Comparison of ENCODE assay signal across 29 mouse cellular contexts in the genomic region with DNA sequence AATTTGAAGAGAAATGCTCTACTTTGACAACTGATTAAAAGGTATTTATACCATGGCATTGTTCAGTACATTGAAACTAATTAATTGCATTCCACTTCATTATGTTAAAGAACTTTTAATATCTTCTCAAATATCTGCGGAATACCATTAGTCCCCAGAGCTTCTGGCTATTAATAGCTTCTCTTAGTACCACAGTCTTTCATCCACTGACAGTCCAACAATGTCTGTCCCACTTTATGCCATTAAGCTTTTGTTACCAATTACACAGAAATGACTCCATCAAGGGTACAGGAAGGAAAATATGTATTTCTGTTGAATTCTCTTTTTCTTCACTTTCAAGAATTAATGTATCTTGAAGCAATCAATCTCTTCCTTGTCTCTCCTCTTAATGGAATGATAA.
DNase-seq lines count a peak whose midpoint lies in the region; ATAC-seq and TF ChIP-seq lines count a peak whose summit lies in the region.
"Had no signal": no experiment of that assay in that cellular context is flagged by ENCODE, and none has a peak within 500 bp of the region (broad histone marks: within the 10 kb centered on the region; RNA-seq: fewer than 3 reads in every experiment).

No protein-coding gene starts in this region.

- 63% methylated on average over 1 of the region's 1 CpGs for WGBS in forebrain, embryonic 14.5 days
- WGBS in forebrain, embryonic 12.5 days: 79% methylated on average over 1 of the region's 1 CpGs
- 73% methylated on average over 1 of the region's 1 CpGs for WGBS in hindbrain, postnatal 0 days
- 60% methylated on average over 1 of the region's 1 CpGs for WGBS in hindbrain, embryonic 13.5 days

- H3K36me3 ChIP-seq in forebrain, embryonic 14.5 days (ENCODE audit: control insufficient read depth, insufficient read depth, low read length): no peaks in the 10 kb centered on the region
- no peaks in the 10 kb centered on the region for H3K36me3 ChIP-seq in forebrain, embryonic 12.5 days (replicated peaks)
- H3K36me3 ChIP-seq in hindbrain, postnatal 0 days (ENCODE audit: insufficient read depth, low read length): no peaks in the 10 kb centered on the region
- no peaks in the 10 kb centered on the region for H3K36me3 ChIP-seq in hindbrain, embryonic 13.5 days
- H3K36me3 ChIP-seq: embryonic facial prominence, embryonic 10.5 days; embryonic facial prominence, embryonic 13.5 days; G1E; heart, embryonic 12.5 days; heart, embryonic 15.5 days; hindbrain, embryonic 10.5 days had no signal

- ATAC-seq in forebrain, embryonic 14.5 days: no peak
- ATAC-seq in forebrain, embryonic 12.5 days (ENCODE audit: low FRiP score): no peak
- no peak for ATAC-seq in hindbrain, postnatal 0 days
- ATAC-seq in hindbrain, embryonic 13.5 days (ENCODE audit: low FRiP score): no peak
- ATAC-seq: intestine, postnatal 0 days had no signal

- H3K27me3 ChIP-seq in forebrain, embryonic 14.5 days (replicated peaks; ENCODE audit: control insufficient read depth, insufficient read depth, low read length): no peaks in the 10 kb centered on the region
- no peaks in the 10 kb centered on the region for H3K27me3 ChIP-seq in forebrain, embryonic 12.5 days
- H3K27me3 ChIP-seq in hindbrain, postnatal 0 days (ENCODE audit: insufficient read depth, low read length): no peaks in the 10 kb centered on the region
- H3K27me3 ChIP-seq in hindbrain, embryonic 13.5 days: no peaks in the 10 kb centered on the region
- H3K27me3 ChIP-seq: CH12.LX; embryonic facial prominence, embryonic 13.5 days; heart, embryonic 12.5 days; heart, embryonic 15.5 days had no signal

- H3K4me3 ChIP-seq in forebrain, embryonic 14.5 days (ENCODE audit: low read depth, low read length): no peak overlapping the region
- no peak overlapping the region for H3K4me3 ChIP-seq in forebrain, embryonic 12.5 days (replicated peaks)
- H3K4me3 ChIP-seq in hindbrain, postnatal 0 days (ENCODE audit: low read length): no peak overlapping the region
- no peak overlapping the region for H3K4me3 ChIP-seq in hindbrain, embryonic 13.5 days
- H3K4me3 ChIP-seq: embryonic facial prominence, embryonic 10.5 days; embryonic facial prominence, embryonic 13.5 days; erythroblast, embryonic 14.5 days; heart, embryonic 12.5 days; heart, embryonic 15.5 days; hindbrain, embryonic 10.5 days had no signal

- DNase-seq in forebrain, embryonic 14.5 days (ENCODE audit: low spot score): peak; percentile 33
- peak; percentile 12 for DNase-seq in hindbrain, postnatal 0 days (ENCODE audit: low spot score)
- DNase-seq in Muller cell, postnatal 12 days (ENCODE audit: inconsistent ontology term): peak; percentile 2
- no peak for DNase-seq in frontal cortex, postnatal 14 days (ENCODE audit: low spot score in 2 of 2)
- DNase-seq: adrenal gland, adult 2 months; adrenal gland, postnatal 14 days; B cell, adult 2 months; cerebellum, adult 11-12 months; cerebellum, adult 8-10 months; cerebellum, postnatal 10 days; cerebellum, postnatal 36 days; embryo, embryonic 11 days; gastrocnemius, postnatal 25 days; heart, adult 18-20 months; heart, postnatal 10 days; heart, postnatal 36 days; kidney, adult 2 months had no signal

- no peaks in the 10 kb centered on the region for H3K9me3 ChIP-seq in forebrain, embryonic 14.5 days (replicated peaks; ENCODE audit: control insufficient read depth, low read length)
- H3K9me3 ChIP-seq in forebrain, embryonic 12.5 days: no peaks in the 10 kb centered on the region
- no peaks in the 10 kb centered on the region for H3K9me3 ChIP-seq in hindbrain, postnatal 0 days (ENCODE audit: low read length)
- no peaks in the 10 kb centered on the region for H3K9me3 ChIP-seq in hindbrain, embryonic 13.5 days
- H3K9me3 ChIP-seq: embryonic facial prominence, embryonic 10.5 days; embryonic facial prominence, embryonic 13.5 days; heart, embryonic 12.5 days; heart, embryonic 15.5 days; hindbrain, embryonic 10.5 days had no signal

- no peak overlapping the region for H3K4me2 ChIP-seq in forebrain, embryonic 14.5 days (ENCODE audit: low read length)
- no peak overlapping the region for H3K4me2 ChIP-seq in forebrain, embryonic 12.5 days
- H3K4me2 ChIP-seq in hindbrain, postnatal 0 days (ENCODE audit: low read depth, low read length): no peak overlapping the region
- H3K4me2 ChIP-seq in hindbrain, embryonic 13.5 days: no peak overlapping the region
- H3K4me2 ChIP-seq: embryonic facial prominence, embryonic 13.5 days; heart, embryonic 12.5 days; heart, embryonic 15.5 days; hindbrain, embryonic 14.5 days had no signal

- H3K9ac ChIP-seq in forebrain, embryonic 14.5 days (ENCODE audit: low read length): no peak overlapping the region
- no peak overlapping the region for H3K9ac ChIP-seq in forebrain, embryonic 12.5 days
- no peak overlapping the region for H3K9ac ChIP-seq in hindbrain, postnatal 0 days (replicated peaks; ENCODE audit: low read length)
- H3K9ac ChIP-seq in hindbrain, embryonic 13.5 days: no peak overlapping the region
- H3K9ac ChIP-seq: embryonic facial prominence, embryonic 13.5 days; heart, embryonic 12.5 days; heart, embryonic 15.5 days; hindbrain, embryonic 14.5 days had no signal

- no peak overlapping the region for H3K27ac ChIP-seq in forebrain, embryonic 14.5 days (ENCODE audit: low read depth, low read length)
- H3K27ac ChIP-seq in forebrain, embryonic 12.5 days: no peak overlapping the region
- no peak overlapping the region for H3K27ac ChIP-seq in hindbrain, postnatal 0 days
- H3K27ac ChIP-seq in hindbrain, embryonic 13.5 days: no peak overlapping the region
- H3K27ac ChIP-seq: embryonic facial prominence, embryonic 10.5 days; embryonic facial prominence, embryonic 13.5 days; heart, embryonic 15.5 days; hindbrain, embryonic 10.5 days; hindbrain, embryonic 14.5 days had no signal

- no peak for TF ChIP-seq CTCF in hindbrain, postnatal 0 days (IDR thresholded peaks at IDR 0.05; ENCODE audit: low read depth)

- H3K4me1 ChIP-seq in forebrain, embryonic 14.5 days (ENCODE audit: control insufficient read depth, insufficient read depth, low read length): no peaks in the 10 kb centered on the region
- H3K4me1 ChIP-seq in forebrain, embryonic 12.5 days: no peaks in the 10 kb centered on the region
- no peaks in the 10 kb centered on the region for H3K4me1 ChIP-seq in hindbrain, postnatal 0 days (ENCODE audit: insufficient read depth, low read length)
- no peaks in the 10 kb centered on the region for H3K4me1 ChIP-seq in hindbrain, embryonic 13.5 days (replicated peaks)
- H3K4me1 ChIP-seq: embryonic facial prominence, embryonic 10.5 days; embryonic facial prominence, embryonic 13.5 days; heart, embryonic 12.5 days; heart, embryonic 15.5 days; hindbrain, embryonic 10.5 days had no signal

Comparison
In these comparisons a context has a peak if more than half of its experiments do, and no peak if none do; other contexts are left out.
1. DNase-seq: peak in forebrain, embryonic 14.5 days (single experiment), hindbrain, postnatal 0 days (single experiment) and Muller cell, postnatal 12 days (single experiment); none in frontal cortex, postnatal 14 days (0 of 2).